Mouse (Mus musculus) liver, embryonic 14.5 days (tissue): Measurements from ENCODE around the gene Timm17b. TPM values are rescaled to one million over a fixed set of nuclear protein-coding genes. Genes with fewer than 3 reads are reported as not detected.
"Not testable (repeated sequence)": the region's sequence is repeated elsewhere in the genome, so short reads cannot be mapped to it uniquely, and the experiment has no call there.

Source experiments
- ATAC-seq: fragments of 200-750 bp; cut with Nextera tagmentation; 2 replicates; pipeline ENCODE4 v1.8.0; 2017; ENCODE audit warnings: moderate number of reproducible peaks, mild to moderate bottlenecking, moderate library complexity; ENCODE audit not compliant: insufficient read depth
- DNase-seq, 3 experiments: peaks; one replicate each; pipeline ENCODE4 v3.0.0-alpha.2; 2012 to 2013; ENCODE audit warnings: low read depth in 3 of 3, low spot score in 3 of 3
- H3K27ac ChIP-seq: fragments of 300-500 bp; sonication (generic); 2 replicates; pipeline ENCODE4 v1.5.1; 2014; ENCODE audit warnings: moderate library complexity, mild to moderate bottlenecking, control low read depth, inconsistent platforms
- H3K27me3 ChIP-seq: fragments of 300-500 bp; sonication (generic); 2 replicates; pipeline ENCODE4 v1.6.1; 2014; ENCODE audit warnings: mild to moderate bottlenecking, low read length, moderate library complexity; ENCODE audit not compliant: control insufficient read depth, insufficient read depth
- H3K36me3 ChIP-seq: fragments of 300-500 bp; sonication (generic); replicated peaks from 2 replicates; pipeline ENCODE4 v1.6.1; 2014; ENCODE audit warnings: low read depth; ENCODE audit not compliant: control insufficient read depth, insufficient read depth
- H3K4me1 ChIP-seq, 2 experiments: fragments of 200-500 bp in 1 of 2; fragments of 300-500 bp in 1 of 2; sonication (generic) in 1 of 2; replicated peaks; 2 replicates each; pipeline ENCODE4 v1.6.1; 2012 to 2014; ENCODE audit warnings: antibody characterized with exemption in 1 of 2, inconsistent platforms in 1 of 2, low read length in 1 of 2; ENCODE audit not compliant: control insufficient read depth in 2 of 2, insufficient read depth in 2 of 2
- H3K4me2 ChIP-seq: fragments of 300-500 bp; sonication (generic); 2 replicates; pipeline ENCODE4 v1.6.1; 2014; ENCODE audit warnings: low read depth, mild to moderate bottlenecking, control low read depth, moderate library complexity
- H3K4me3 ChIP-seq, 2 experiments: fragments of 200-500 bp in 1 of 2; fragments of 300-500 bp in 1 of 2; sonication (generic) in 1 of 2; 2 replicates each; pipeline ENCODE4 v1.5.1; 2012 to 2014; ENCODE audit warnings: low read depth in 2 of 2, low read length in 2 of 2, mild to moderate bottlenecking in 2 of 2, control low read depth in 1 of 2, inconsistent platforms in 1 of 2, moderate library complexity in 1 of 2; ENCODE audit not compliant: insufficient read depth in 1 of 2
- H3K9ac ChIP-seq: fragments of 300-500 bp; sonication (generic); replicated peaks from 2 replicates; pipeline ENCODE4 v1.6.1; 2014; ENCODE audit warnings: mild to moderate bottlenecking, control low read depth, moderate library complexity
- H3K9me3 ChIP-seq: fragments of 300-500 bp; sonication (generic); 2 replicates; pipeline ENCODE4 v1.6.1; 2016; ENCODE audit warnings: low read length, mixed read lengths; ENCODE audit not compliant: control insufficient read depth
- CTCF ChIP-seq: IDR thresholded peaks from 2 replicates; pipeline ENCODE4 v1.5.1; 2016; ENCODE audit warnings: antibody characterized with exemption, low read depth, control low read depth
- EP300 ChIP-seq: IDR thresholded peaks from 2 replicates; pipeline ENCODE4 v1.6.1; 2016; ENCODE audit warnings: antibody characterized with exemption, low read depth
- WGBS: fragments of 180-500 bp; shearing (Covaris S2); extraction: QIAGEN DNeasy Blood & Tissue Kit; methylation state at CpG from one replicate; pipeline ENCODE4 v1.1.7; 2014; ENCODE audit not compliant: insufficient replicate concordance; 5-methylcytosine and 5-hydroxymethylcytosine counted together
- polyA plus RNA-seq, 2 experiments: library from polyadenylated mRNA; depleted of rRNA in 1 of 2; stranded (reverse) in 1 of 2; unstranded in 1 of 2; fragments of >200 nt; fragmentation: Nextera tagmentation in 1 of 2; extraction: Ambion mirVana in 1 of 2; gene quantifications; 2 replicates each; pipeline versions ENCODE4 v1.2.1 to v1.2.3; 2012 to 2014

The Timm17b gene
- polyA plus RNA-seq, 2 experiments: 18.6 to 105 TPM

GRCm38 (mm10) chrX:7915669-7916068, 16.5 kb downstream of the Timm17b start:
- H3K9me3 ChIP-seq, ATAC-seq, H3K36me3 ChIP-seq, H3K4me2 ChIP-seq, H3K4me1 ChIP-seq, H3K4me3 ChIP-seq, DNase-seq, H3K9ac ChIP-seq, H3K27ac ChIP-seq: not testable (repeated sequence)
- peak; percentile 42 for TF ChIP-seq CTCF
- H3K27me3 ChIP-seq: peaks cover 23% of the 10 kb centered on the region
- 15% methylated on average over 3 of the region's 3 CpGs for WGBS

- not testable (repeated sequence) for ATAC-seq, H3K27ac ChIP-seq, H3K9me3 ChIP-seq, H3K9ac ChIP-seq, H3K4me2 ChIP-seq, H3K36me3 ChIP-seq, DNase-seq, H3K4me3 ChIP-seq, H3K4me1 ChIP-seq
- WGBS: 44% methylated on average over 6 of the region's 6 CpGs
- TF ChIP-seq CTCF: peak; percentile 51
- H3K27me3 ChIP-seq: peaks cover 46% of the 10 kb centered on the region
Measured at GRCm38 (mm10) chrX:7917960-7918359, 18.8 kb downstream of the Timm17b start.

- Histone ChIP-seq H3K27me3 (peaks cover 64% of the 10 kb centered on the region), H3K36me3 (no peaks in the 10 kb centered on the region), H3K4me2 (no peak within 1 kb of the TSS), H3K4me3 (no peak within 1 kb of the TSS), H3K9ac (no peak within 1 kb of the TSS), H3K27ac (no peak within 1 kb of the TSS), H3K4me1 (no peaks in the 10 kb centered on the region), H3K9me3 (no peaks in the 10 kb centered on the region)
- ATAC-seq: no peak
- 14% methylated on average over 39 of the region's 40 CpGs for WGBS
- no peak for TF ChIP-seq CTCF
- no peak for TF ChIP-seq EP300
- DNase-seq: no peak
Measured at GRCm38 (mm10) chrX:7919601-7920383, 20.6 kb downstream of the Timm17b start, which contains the start of gene Pcsk1n. Gene Pcsk1n, plus strand, starts transcription at chrX:7919822.

- WGBS: 7% methylated on average over 48 of the region's 48 CpGs
- no peak overlapping the region for H3K9ac ChIP-seq
- no peaks in the 10 kb centered on the region for H3K4me1 ChIP-seq
- DNase-seq (no peak), ATAC-seq (no peak)
- H3K36me3 ChIP-seq: no peaks in the 10 kb centered on the region
- peak overlapping the region; percentile 22; the same call in 1 of the 2 replicates for H3K4me2 ChIP-seq
- H3K27me3 ChIP-seq: peaks cover 85% of the 10 kb centered on the region
- H3K4me3 ChIP-seq: 0 out of 4 replicates have a peak overlapping the region, but pooled peaks of 1 of the 2 experiments have one; percentile 3
- TF ChIP-seq EP300: no peak
- TF ChIP-seq CTCF: no peak
- no peak overlapping the region for H3K27ac ChIP-seq
- no peaks in the 10 kb centered on the region for H3K9me3 ChIP-seq
Measured at GRCm38 (mm10) chrX:7922032-7922431, 22.9 kb downstream of the Timm17b start.

GRCm38 (mm10) chrX:7926266-7926665, 27.1 kb downstream of the Timm17b start:
- no peaks in the 10 kb centered on the region for H3K4me1 ChIP-seq
- no peak overlapping the region for H3K4me2 ChIP-seq
- ATAC-seq (no peak), DNase-seq (no peak)
- H3K27ac ChIP-seq: no peak overlapping the region
- no peak overlapping the region for H3K4me3 ChIP-seq
- TF ChIP-seq EP300 (no peak), CTCF (no peak)
- no peaks in the 10 kb centered on the region for H3K36me3 ChIP-seq
- no peak overlapping the region for H3K9ac ChIP-seq
- WGBS: 51% methylated on average over 6 of the region's 6 CpGs
- H3K9me3 ChIP-seq: no peaks in the 10 kb centered on the region
- peaks cover 75% of the 10 kb centered on the region for H3K27me3 ChIP-seq
